ENCODE assay signal across 10 mouse cellular contexts in genomic region chr19:61266651-61267050, GRCm38 (mm10). TPM values are rescaled to one million over a fixed set of nuclear protein-coding genes. Genes with fewer than 3 reads are reported as not detected.
DNase-seq lines count a peak whose midpoint lies in the region.
"Had no signal": no experiment of that assay in that cellular context is flagged by ENCODE, and none has a peak within 500 bp of the region (broad histone marks: within the 10 kb centered on the region; RNA-seq: fewer than 3 reads in every experiment).

No protein-coding gene starts in this region.

- intact Hi-C loops in heart, postnatal 36 days (cut with DNase I) = loop anchor here (2.0 kb wide), 1 partner anchor 68 kb away; no protein-coding TSS in a partner anchor

- peak; percentile 21 for DNase-seq in cerebellum, adult 9-10 months
- DNase-seq in cerebellum, adult 9-11 months = no peak
- DNase-seq in layer of hippocampus, postnatal 14 days (ENCODE audit: low spot score in 2 of 2) = peak; percentile 36 to 49
- DNase-seq in layer of hippocampus, adult 8-10 months (ENCODE audit: low spot score in 2 of 2) = no peak
- peak; percentile 49 for DNase-seq in MN1 (ENCODE audit: low spot score)
- peak; percentile 26 to 37 for DNase-seq in heart, postnatal 36 days
- DNase-seq in spleen, postnatal 10 days (ENCODE audit: low spot score in 2 of 2) = peak; percentile 48 to 55
- DNase-seq in frontal cortex, postnatal 14 days (ENCODE audit: low spot score in 2 of 2) = no peak

RNA-seq across cellular contexts. Expression of gene Gm21060, which starts 30.2 kb away (rescaled TPM):
- not detected for total RNA-seq in layer of hippocampus, postnatal 14 days (2021)
- not detected for total RNA-seq in layer of hippocampus, adult 8-10 months (2022)
- total RNA-seq in heart, postnatal 36 days (2021) = not detected
- total RNA-seq: G1E; gastrocnemius, postnatal 4 days had no signal

RNA-seq across cellular contexts. Expression of gene Csf2ra, which starts 38.4 kb away (rescaled TPM):
- total RNA-seq in layer of hippocampus, postnatal 14 days (2021) = 10 to 100 TPM; 31.6 to 32.0 TPM
- total RNA-seq in layer of hippocampus, adult 8-10 months (2022) = 10 to 100 TPM; 38.8 to 50.3 (median 43.9) TPM
- 1 to 10 TPM; 6.7 to 8.1 TPM for total RNA-seq in heart, postnatal 36 days (2021)

Comparison
In these comparisons a context has a peak if more than half of its experiments do, and no peak if none do; other contexts are left out.
1. DNase-seq: peak in cerebellum, adult 9-10 months (single experiment), layer of hippocampus, postnatal 14 days (2 of 2), MN1 (single experiment), heart, postnatal 36 days (2 of 2) and spleen, postnatal 10 days (2 of 2); none in cerebellum, adult 9-11 months (single experiment), layer of hippocampus, adult 8-10 months (0 of 2) and frontal cortex, postnatal 14 days (0 of 2).